Mouse (Mus musculus): ENCODE measurements at regions not wholly inside any gene's neighbourhood (a gene's known extent, or its start where the extent isn't known, plus 50 kb on each side); places are given as distances from the start of the nearest gene placed in this dataset.

DNA sequence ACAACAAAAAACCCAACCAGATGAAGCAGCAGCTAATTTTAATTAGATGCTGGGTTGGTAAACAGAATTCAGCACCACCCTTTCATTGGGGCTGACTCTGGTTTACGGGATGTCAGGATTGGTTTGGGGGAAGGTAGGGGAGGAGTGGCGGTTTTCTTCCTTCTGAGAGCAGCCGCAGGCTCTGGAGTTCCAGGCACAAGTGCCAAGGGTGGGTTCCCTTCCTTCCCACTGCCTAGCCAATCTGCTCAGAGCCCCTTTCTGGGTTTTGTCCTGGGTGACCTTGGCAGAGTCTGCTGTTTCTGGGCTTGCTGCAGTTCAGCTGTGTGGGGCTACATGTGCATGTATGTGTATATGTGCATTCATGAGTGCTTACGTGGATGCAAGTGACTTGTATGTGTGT is 260.5 kb upstream of the Gm4791 start:
- DNase-seq (ENCODE audit: low spot score in 2 of 2), result no peak

- no peak for DNase-seq (ENCODE audit: low spot score in 2 of 2)
Observed at GRCm38 (mm10) chr9:46737446-46737845, 261.1 kb upstream of the Gm4791 start.

DNA sequence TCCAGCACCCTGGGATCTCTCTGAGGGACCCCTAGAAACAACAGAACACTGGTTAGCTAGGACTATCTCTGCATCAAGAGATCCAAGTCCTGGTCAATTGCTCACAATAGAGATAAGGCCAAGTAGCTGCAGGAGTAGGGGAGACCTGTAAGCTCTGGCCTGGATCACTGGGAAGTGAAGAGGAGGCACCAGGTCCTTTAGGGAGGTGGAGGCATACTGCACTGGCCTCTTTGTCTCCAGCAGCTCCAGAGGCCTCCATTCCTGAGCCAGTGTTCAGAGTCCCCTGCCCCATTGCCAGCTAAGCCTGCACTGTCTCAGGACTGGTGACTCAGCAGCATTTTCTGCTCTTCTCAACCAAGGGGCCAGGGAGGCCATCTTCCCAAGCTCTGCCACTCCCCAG is 262.3 kb upstream of the Gm4791 start:
- DNase-seq (ENCODE audit: low spot score in 2 of 2), result no peak

GRCm38 (mm10) chr9:46735664-46736067 is 262.9 kb upstream of the Gm4791 start:
- peak; percentile 60 to 97 for DNase-seq (ENCODE audit: low spot score in 2 of 2)

GRCm38 (mm10) chr9:46728465-46728864 is 270.1 kb upstream of the Gm4791 start:
- no peak for DNase-seq (ENCODE audit: low spot score in 2 of 2)

DNA sequence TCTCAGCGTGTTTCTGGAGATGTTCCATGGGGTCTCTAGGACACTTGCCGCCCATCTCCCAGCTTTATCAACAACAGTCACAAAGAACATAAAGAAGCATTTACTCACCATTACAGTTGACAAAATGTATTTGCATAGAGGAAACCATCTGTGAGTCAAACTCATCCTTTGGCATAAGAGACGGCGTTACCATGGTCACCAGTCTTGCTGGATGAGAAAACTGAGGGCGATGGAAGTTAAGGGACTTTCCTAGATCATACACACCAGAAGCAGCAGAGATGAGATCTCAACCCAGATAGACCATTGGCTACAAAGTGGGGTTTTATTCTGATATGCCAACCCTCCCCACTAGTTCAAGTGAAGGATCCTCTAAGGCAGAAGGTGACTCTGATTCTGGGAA is 274.3 kb upstream of the Gm4791 start:
- peak in 1 of 2 experiments; percentile 72 for DNase-seq (ENCODE audit: low spot score in 2 of 2)

- DNase-seq (ENCODE audit: low spot score in 2 of 2), result peak in 1 of 2 experiments; percentile 24
Observed at GRCm38 (mm10) chr9:46713415-46713814, 285.1 kb upstream of the Gm4791 start.

- peak; percentile 53 to 72 for DNase-seq (ENCODE audit: low spot score in 2 of 2)
Observed at GRCm38 (mm10) chr9:46704151-46704905, 294.2 kb upstream of the Gm4791 start.

DNA sequence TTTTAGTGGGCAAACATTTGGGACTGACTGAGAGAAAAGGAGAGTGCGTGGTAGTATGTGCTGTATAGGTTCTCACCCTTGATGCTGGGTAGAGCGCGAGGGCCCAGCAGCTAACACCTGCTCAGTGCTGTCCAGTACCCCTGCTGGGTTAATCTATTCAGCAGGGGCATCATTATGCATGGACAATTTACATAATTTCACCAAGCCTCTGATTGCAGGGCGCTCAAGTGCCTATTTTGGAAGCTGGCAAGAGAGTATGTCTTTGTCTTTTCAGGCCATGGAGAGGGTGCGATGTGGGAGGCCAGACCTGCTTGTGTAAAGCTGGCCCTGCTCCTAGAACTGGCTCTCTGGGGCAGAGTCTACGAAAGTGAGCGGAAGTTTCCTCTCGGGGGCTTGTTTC is 294.9 kb upstream of the Gm4791 start:
- peak in 1 of 2 experiments; percentile 39 for DNase-seq (ENCODE audit: low spot score in 2 of 2)

DNA sequence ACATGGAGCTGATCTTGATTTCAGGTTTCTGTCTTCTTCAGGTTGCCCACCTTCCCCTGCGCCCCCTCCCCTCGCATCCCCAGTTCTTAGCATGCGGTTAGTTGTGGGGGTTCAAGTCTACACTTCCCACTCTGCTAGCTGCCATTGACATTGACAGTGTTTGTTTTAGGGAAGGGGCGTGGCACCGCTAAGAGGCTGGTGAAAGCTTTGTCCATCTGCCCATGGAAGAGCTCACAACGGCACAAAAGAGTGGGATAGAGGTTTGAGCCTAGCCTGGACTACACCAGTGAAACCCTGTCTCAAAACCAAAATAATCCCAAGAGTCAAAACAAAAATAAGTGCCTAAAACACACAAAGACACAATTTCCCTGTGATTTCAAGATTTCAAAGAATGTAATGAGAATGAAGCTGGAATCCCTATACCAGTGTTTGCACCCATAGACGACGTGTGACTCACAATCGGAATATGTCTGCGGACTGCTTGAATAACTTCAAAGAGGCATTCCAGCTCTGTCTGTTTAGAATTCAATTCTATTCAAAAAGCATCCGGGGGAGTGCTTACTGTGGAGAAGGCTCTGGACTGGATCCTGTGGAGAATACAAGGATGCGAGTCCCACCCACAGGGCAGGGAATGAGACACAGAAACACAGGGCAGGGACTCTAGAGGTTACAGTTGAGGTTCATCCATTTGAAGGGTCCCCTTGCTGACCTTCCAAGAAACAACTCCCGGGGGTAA is 295.5 kb upstream of the Gm4791 start:
- DNase-seq (ENCODE audit: low spot score in 2 of 2), result peak in 1 of 2 experiments; percentile 56

DNA sequence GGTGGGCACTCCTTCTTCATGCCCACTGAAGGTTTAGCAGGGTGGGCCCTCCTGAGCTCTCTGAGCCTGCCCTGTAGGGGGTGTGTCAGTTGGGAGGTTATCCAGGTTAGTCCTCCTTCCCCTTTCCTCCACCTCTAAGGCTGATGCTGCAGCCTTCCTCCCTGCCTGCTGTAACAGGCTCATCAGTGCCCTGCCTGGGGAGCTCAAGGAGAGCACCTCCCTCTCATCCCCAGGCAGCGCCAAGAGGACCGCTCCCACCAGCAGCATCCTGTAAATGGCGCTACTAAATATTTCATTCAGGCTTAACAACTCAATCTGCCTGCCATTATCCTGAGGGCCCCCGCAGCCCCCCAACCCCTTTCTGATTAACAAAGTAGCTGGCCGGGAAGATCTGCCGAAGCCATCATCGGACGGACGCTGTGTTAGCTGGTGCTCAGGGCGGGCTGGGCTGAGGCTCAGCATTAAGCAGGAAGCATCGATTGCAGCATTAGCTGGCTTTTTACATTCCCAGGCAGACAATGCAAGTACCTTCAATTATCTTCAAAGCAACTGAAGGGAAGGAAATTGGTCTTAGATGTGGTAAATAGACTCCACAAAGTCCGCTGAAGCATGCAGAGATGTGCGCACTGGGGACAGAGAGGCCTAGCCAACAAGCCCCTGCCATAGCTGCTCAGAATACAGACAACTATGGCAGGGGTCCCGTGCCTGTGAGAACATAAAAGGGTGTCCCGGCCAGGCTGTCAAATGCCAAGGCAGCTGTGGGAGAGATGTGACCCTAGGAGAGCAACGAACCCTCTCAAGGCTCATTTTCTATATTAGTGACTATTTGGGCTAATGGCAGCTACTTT is 296.3 kb upstream of the Gm4791 start:
- no peak for DNase-seq (ENCODE audit: low spot score in 2 of 2)

GRCm38 (mm10) chr9:46696171-46696570 is 302.4 kb upstream of the Gm4791 start:
- DNase-seq (ENCODE audit: low spot score in 2 of 2), result no peak

GRCm38 (mm10) chr9:46689331-46689730 is 309.2 kb upstream of the Gm4791 start:
- no peak for DNase-seq (ENCODE audit: low spot score in 2 of 2)

DNA sequence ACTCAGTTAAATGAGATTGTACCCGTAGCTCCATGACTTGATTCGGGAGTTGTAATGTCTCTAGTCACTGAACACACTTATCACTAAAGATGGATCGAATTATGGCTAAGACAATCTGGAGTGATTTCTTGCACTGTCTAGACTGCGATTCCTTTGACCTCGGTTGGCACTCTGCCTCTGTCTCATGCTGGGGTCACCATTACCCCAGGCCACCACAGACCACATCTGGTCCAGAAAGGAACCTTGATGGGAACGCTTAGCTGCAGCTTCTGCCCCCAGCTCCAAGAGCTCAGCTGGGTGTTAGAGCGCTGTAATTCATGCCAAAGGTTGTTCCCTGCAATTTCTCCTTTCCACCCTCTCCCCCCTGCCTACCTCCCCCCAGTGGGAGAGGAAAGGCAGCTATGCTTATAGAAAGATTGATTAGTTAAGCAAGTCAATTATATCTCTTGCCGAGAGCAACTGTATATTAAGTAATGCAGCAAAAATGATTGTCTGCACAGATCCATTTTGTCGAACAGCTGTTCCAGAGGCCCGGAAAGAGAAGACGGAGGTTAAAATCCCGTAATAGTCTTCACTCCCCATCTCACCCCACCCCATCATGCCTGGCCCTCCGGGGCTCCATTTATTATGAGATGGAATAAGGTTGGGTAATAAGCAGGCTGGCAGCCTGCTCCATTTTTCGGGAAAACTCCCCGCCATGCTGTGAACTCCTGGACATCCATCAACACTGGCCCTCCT is 314.3 kb upstream of the Gm4791 start:
- DNase-seq (ENCODE audit: low spot score in 2 of 2), result no peak

DNA sequence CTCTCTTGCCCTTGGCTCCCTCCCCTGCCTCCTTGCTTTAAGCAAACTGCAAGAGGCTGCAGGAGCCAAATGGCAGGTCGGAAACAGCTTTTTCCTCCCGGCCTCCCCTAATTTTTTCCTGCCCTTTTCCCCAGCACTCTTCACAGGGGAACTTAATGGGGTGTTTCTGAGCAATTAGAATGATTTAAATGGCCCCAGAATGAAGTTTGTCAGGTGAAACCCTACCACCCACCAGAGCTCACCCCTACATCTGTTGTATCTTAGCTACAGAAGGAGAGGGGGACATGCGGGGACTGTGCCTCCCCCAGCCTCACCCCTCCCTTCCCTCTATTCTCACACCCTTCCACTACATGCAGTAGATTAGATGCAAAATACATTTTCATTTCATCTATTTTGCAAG is 326.5 kb upstream of the Gm4791 start:
- no peak for DNase-seq (ENCODE audit: low spot score in 2 of 2)

- peak in 1 of 2 experiments; percentile 58 for DNase-seq (ENCODE audit: low spot score in 2 of 2)
Observed at GRCm38 (mm10) chr9:46654422-46654821, 334.6 kb upstream of the 4931429L15Rik start.

DNA sequence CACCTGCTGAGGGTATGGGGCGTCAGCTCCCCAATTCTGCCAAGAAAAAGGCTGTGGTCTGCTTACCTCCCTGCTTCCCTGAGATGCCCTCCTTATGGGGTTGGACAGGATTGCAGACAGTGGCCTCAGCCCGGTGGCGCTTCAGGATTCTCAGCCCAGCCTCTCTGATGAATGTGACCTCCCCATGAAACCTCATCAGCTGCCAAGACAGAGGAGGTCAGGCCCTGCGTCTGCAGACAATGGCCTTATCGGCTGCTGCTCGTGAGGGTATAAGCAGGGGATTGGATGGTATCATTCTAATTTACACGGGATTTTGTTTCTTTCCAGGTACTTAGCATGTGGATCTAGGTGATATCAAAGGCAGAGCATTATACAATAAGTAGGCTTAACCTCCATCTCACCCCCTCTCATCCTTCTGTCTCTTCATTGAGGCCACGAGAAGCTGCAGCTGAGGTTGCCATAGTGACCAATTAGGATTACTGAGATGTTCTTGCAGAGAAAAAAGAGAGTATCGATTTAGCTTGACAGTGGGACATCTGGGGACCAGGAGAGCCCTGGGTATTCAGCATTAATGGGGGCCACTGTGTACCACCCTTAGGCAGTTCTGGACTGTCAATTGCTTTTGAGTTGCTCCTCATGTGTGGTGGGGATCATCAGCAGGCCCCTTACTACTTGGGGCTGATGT is 327.6 kb upstream of the 4931429L15Rik start:
- DNase-seq (ENCODE audit: low spot score in 2 of 2), result no peak

- DNase-seq (ENCODE audit: low spot score in 2 of 2), result no peak
Observed at GRCm38 (mm10) chr9:46645469-46645884, 325.7 kb upstream of the 4931429L15Rik start.

DNA sequence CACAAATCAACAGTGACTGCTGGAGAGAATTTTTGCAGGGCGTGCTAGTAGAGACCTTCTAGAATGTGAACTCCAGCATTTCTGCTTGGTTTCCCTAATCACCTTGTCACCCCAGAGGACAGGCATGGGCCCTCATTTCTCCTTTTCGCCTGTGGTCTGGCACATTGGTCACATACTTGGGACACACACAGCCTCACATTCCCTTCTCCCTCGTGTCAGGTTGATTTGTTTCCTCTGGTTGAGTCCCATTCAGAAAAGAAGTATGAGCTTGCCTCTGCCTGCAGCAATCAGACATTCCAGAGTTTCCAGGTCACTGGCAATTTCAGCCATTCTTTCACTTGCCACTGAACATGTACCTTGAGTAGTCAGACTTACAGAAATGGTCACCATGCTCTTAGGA is 323.8 kb upstream of the 4931429L15Rik start:
- no peak for DNase-seq (ENCODE audit: low spot score in 2 of 2)

DNA sequence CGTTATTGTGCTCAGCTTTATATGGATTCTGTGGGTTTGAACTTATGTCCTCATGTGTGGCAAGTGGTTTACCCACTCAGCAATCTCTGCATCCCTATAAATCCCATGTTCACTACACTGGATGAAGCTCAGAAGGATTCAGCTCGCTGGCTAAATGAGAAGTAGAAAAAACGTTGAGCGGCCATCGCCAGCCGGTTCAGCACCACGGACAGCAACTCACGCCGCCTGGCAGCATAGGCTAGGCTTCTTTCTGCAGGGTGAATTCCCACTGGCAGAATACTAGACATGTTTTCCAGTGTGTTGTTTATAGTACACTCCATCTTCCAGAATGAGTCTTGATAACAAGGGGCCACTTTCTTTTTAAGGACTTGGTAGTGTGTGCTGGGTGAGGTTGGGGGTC is 322.9 kb upstream of the 4931429L15Rik start:
- DNase-seq (ENCODE audit: low spot score in 2 of 2), result no peak
